Mouse (Mus musculus): ENCODE results near the gene Tfeb. TPM values are rescaled to one million over a fixed set of nuclear protein-coding genes. Genes with fewer than 3 reads are reported as not detected.

The Tfeb gene
- total and polyA plus RNA-seq, 3 experiments = 29.1 to 49.3 (median 39.9) TPM

DNA sequence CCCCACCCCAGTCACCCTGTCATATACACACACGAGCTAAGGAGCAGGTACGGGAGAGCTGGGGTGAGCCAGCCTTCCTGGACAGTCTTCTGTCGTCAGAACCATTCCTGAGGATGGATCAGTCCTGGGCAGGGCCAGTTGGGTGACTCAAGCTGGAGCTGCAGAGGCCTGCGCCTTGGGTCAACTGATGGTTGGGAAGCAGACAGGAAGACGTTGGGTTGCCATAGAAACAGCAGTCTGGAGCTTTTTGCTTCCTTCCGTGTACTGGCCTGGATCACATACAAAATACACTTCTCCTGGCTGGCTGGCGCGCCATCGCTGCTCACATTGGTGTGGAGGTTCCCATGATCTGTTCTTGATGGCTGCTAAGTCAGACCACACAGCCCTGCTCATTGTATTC, 35.0 kb upstream of the Tfeb start:
- no peak for DNase-seq (ENCODE audit: extremely low read depth)
- peaks cover 21% of the 10 kb centered on the region for H3K27me3 ChIP-seq (replicated peaks)
- no peaks in the 10 kb centered on the region for H3K79me2 ChIP-seq (replicated peaks; ENCODE audit: control insufficient read depth, extremely low read depth, insufficient read depth, poor library complexity, severe bottlenecking)
- H3K27ac ChIP-seq (ENCODE audit: insufficient read depth, low read depth) = no peak overlapping the region
- H3K4me3 ChIP-seq (replicated peaks in 1 of 3; ENCODE audit: low read depth in 2 of 3, low read length in 2 of 3, poor library complexity in 1 of 3) = no peak overlapping the region
- dilution Hi-C loops (cut with MboI; ENCODE audit: extremely low pct_ligation_motif_present, extremely low pct_unique_long_range_greater_than_20kb, low sequenced_read_pairs) (no loop called here), in situ Hi-C loops (cut with MboI; ENCODE audit: low pct_ligation_motif_present, low pct_unique_long_range_greater_than_20kb, low sequenced_read_pairs) (no loop called here)
- no peak overlapping the region for H3K9ac ChIP-seq (ENCODE audit: insufficient read depth, low read depth)
- no peak overlapping the region for H3K4me2 ChIP-seq (ENCODE audit: insufficient read depth, low read depth, poor library complexity, severe bottlenecking)
- TF ChIP-seq SMC3 (IDR thresholded peaks at IDR 0.05; ENCODE audit: low read depth, low read length) = no peak
- no peaks in the 10 kb centered on the region for H3K4me1 ChIP-seq (ENCODE audit: control insufficient read depth in 1 of 2, insufficient read depth in 2 of 2)
- no peaks in the 10 kb centered on the region for H3K9me3 ChIP-seq (replicated peaks; ENCODE audit: low read length)
- H3K36me3 ChIP-seq (replicated peaks in 1 of 2; ENCODE audit: control insufficient read depth in 1 of 2, insufficient read depth in 1 of 2, low read length in 1 of 2) = peaks cover 2 to 15% of the 10 kb centered on the region in 2 experiments

DNA sequence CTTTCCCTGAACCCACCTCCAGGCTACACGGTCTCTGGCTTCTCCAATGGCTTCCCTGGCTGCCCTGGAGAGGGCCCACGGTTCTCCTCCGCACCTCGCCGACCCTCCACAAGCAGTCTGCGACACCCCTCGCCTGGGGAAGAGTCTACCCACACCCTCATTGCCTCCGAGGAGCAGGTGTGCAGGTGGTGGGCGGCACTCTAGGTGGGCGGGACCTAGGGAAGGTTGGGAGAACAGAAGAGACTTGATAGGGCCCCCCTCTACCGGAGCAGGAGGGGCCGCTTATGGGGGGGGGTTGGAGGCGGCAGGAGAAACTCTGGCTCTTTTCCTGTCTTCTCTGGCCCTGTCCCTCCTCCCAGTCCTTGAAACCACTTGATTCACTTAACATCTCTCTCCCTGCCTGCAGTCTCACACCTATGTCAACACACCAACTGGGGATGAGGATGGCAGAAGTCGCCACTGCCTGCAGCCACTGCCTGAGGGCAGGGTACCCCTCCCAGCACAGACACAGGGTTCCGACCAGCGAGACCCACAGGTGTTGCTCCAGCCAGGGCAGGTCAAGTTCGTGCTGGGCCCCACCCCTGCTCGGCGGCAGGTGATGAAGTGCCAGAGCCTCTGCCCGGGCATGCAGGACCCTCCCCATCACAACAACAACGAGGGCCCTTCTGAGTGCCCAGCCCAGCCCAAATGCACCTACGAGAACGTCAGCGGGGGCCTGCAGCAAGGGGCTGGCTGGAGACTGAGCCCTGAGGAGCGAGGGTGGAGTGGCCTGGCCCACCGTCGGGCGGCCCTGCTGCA, 34.1 kb upstream of the Tfeb start:
- H3K9me3 ChIP-seq (replicated peaks; ENCODE audit: low read length) = no peaks in the 10 kb centered on the region
- no peak for TF ChIP-seq MEF2A (IDR thresholded peaks at IDR 0.05; ENCODE audit: borderline replicate concordance, low read depth, low read length)
- TF ChIP-seq ZNF384 (IDR thresholded peaks at IDR 0.05; ENCODE audit: low read depth, low read length) = no peak
- TF ChIP-seq EP300 (IDR thresholded peaks at IDR 0.05; ENCODE audit: low read length) = no peak
- no peak for TF ChIP-seq SIN3A (IDR thresholded peaks at IDR 0.05; ENCODE audit: low read length)
- no peak for TF ChIP-seq ETS1 (conservative IDR thresholded peaks at IDR 0.05; ENCODE audit: low read depth, low read length)
- no peak for TF ChIP-seq MAX (IDR thresholded peaks at IDR 0.05; ENCODE audit: low read length)
- no peak for TF ChIP-seq CTCF (conservative IDR thresholded peaks at IDR 0.05 in 1 of 2, IDR thresholded peaks at IDR 0.05 in 1 of 2; ENCODE audit: low read depth in 2 of 2, low read length in 2 of 2)
- TF ChIP-seq RCOR1 (conservative IDR thresholded peaks at IDR 0.05; ENCODE audit: low read depth, low read length) = no peak
- no peak for TF ChIP-seq CHD2 (IDR thresholded peaks at IDR 0.05; ENCODE audit: low read length)
- TF ChIP-seq USF1 (IDR thresholded peaks at IDR 0.05; ENCODE audit: low read depth, low read length) = no peak
- TF ChIP-seq JUN (IDR thresholded peaks at IDR 0.05; ENCODE audit: insufficient read depth, low read depth, low read length) = no peak
- no peak for TF ChIP-seq TCF12 (IDR thresholded peaks at IDR 0.05; ENCODE audit: low read depth, low read length)
- TF ChIP-seq ELF1 (IDR thresholded peaks at IDR 0.05; ENCODE audit: low read depth, low read length) = no peak
- TF ChIP-seq GABPA (IDR thresholded peaks at IDR 0.05; ENCODE audit: insufficient replicate concordance, low read depth, low read length) = no peak
- TF ChIP-seq MYC (IDR thresholded peaks at IDR 0.05; ENCODE audit: low read depth, low read length) = no peak
- no peak for TF ChIP-seq KAT2A (IDR thresholded peaks at IDR 0.05; ENCODE audit: insufficient replicate concordance, low read length)
- no peak for TF ChIP-seq ZKSCAN1 (IDR thresholded peaks at IDR 0.05; ENCODE audit: borderline replicate concordance, low read depth, low read length)
- no peak for TF ChIP-seq TBP (conservative IDR thresholded peaks at IDR 0.05; ENCODE audit: low read depth, low read length)
- TF ChIP-seq BHLHE40 (IDR thresholded peaks at IDR 0.05; ENCODE audit: low read depth, low read length) = no peak
- no peak for TF ChIP-seq JUND (conservative IDR thresholded peaks at IDR 0.05; ENCODE audit: low read depth, low read length)
- H3K79me2 ChIP-seq (replicated peaks; ENCODE audit: control insufficient read depth, extremely low read depth, insufficient read depth, poor library complexity, severe bottlenecking) = no peaks in the 10 kb centered on the region
- no peak overlapping the region for H3K4me2 ChIP-seq (ENCODE audit: insufficient read depth, low read depth, poor library complexity, severe bottlenecking)
- DNase-seq (ENCODE audit: extremely low read depth) = no peak
- no peak overlapping the region for H3K9ac ChIP-seq (ENCODE audit: insufficient read depth, low read depth)
- H3K4me1 ChIP-seq (ENCODE audit: control insufficient read depth in 1 of 2, insufficient read depth in 2 of 2) = no peaks in the 10 kb centered on the region
- H3K4me3 ChIP-seq (replicated peaks in 1 of 3; ENCODE audit: low read depth in 2 of 3, low read length in 2 of 3, poor library complexity in 1 of 3) = no peak overlapping the region
- in situ Hi-C loops (cut with MboI; ENCODE audit: low pct_ligation_motif_present, low pct_unique_long_range_greater_than_20kb, low sequenced_read_pairs) = no loop called here
- dilution Hi-C loops (cut with MboI; ENCODE audit: extremely low pct_ligation_motif_present, extremely low pct_unique_long_range_greater_than_20kb, low sequenced_read_pairs) = no loop called here
- H3K27ac ChIP-seq (ENCODE audit: insufficient read depth, low read depth) = no peak overlapping the region
- H3K27me3 ChIP-seq (replicated peaks) = peaks cover 16% of the 10 kb centered on the region
- H3K36me3 ChIP-seq (replicated peaks in 1 of 2; ENCODE audit: control insufficient read depth in 1 of 2, insufficient read depth in 1 of 2, low read length in 1 of 2) = peaks cover 2 to 15% of the 10 kb centered on the region in 2 experiments

All from CH12.LX (cell line).